Mouse (Mus musculus): ENCODE measurements around the gene Gm43517. TPM values are rescaled to one million over a fixed set of nuclear protein-coding genes. Genes with fewer than 3 reads are reported as not detected.

Gm43517 gene
- polyA plus RNA-seq, 2 experiments from 2014 or later = not detected

GRCm38 (mm10) chr12:49417963-49418362, 33.0 kb downstream of the Gm43517 start:
- no peak for ATAC-seq

Other genes starting within 250 kb of the Gm43517 start
- gene Foxg1, start 2.5 kb upstream of the Gm43517 start, polyA plus RNA-seq (2017; shearing (Covaris generic)) = not detected